Mouse (Mus musculus): ENCODE results near the gene Gabarap.
"Not testable (repeated sequence)": the region's sequence is repeated elsewhere in the genome, so short reads cannot be mapped to it uniquely, and the experiment has no call there.

Gabarap gene

DNA sequence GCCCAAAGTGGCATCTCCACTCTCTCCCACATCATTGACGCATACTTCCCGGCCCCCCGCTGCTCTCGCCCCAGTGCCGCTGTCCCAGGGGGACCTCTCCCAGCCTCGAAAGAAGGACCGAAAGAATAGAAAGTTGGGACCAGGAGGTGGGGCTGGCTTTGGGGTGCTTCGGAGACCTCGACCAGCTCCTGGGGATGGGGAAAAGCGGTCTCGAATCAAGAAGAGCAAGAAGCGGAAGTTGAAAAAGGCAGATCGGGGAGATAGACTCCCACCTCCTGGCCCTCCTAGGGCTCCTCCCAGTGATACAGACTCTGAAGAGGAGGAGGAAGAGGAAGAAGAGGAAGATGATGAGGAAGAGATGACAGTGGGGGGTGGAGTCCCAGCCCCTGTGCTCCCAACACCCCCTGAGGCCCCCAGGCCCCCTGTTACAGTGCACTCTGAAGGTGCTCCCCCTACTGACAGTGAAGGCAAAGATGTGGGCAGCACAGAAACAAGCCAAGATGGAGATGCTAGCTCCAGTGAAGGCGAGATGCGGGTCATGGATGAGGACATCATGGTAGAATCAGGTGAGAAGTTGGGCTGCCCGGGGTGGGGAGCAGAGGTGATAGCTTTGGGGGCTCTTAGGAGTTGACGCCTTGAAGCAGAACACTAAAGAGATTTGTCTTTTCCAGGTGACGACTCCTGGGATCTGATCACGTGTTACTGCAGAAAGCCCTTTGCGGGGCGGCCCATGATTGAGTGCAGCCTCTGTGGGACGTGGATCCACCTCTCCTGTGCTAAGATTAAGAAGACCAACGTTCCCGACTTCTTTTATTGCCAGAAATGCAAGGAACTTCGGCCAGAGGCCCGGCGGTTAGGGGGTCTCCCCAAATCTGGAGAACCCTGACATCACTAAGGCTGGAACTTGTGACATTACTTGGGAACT is 7.9 kb downstream of the Gabarap start:
- DNase-seq (ENCODE audit: low read depth, low spot score): peak; percentile 44

DNA sequence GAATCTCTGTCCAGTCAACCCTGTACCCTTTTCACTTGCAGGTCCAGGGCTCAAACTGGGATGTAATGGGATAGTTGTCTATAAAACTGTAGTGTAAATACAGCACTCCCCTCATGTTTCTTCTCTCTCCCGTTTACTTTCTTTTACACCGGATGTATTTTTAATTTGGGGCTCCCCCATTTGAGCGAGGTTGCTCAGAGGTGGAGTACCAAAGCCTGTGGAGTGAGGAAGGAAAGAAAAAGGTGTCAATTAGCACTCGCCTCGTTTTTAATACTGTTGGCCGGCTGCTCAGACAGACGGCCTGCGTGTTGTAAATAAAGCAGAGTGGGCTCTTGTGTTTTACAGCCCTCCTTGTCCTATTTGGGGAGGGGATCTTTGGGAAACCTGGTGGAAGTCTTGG is 8.7 kb downstream of the Gabarap start:
- DNase-seq (ENCODE audit: low read depth, low spot score): no peak

DNA sequence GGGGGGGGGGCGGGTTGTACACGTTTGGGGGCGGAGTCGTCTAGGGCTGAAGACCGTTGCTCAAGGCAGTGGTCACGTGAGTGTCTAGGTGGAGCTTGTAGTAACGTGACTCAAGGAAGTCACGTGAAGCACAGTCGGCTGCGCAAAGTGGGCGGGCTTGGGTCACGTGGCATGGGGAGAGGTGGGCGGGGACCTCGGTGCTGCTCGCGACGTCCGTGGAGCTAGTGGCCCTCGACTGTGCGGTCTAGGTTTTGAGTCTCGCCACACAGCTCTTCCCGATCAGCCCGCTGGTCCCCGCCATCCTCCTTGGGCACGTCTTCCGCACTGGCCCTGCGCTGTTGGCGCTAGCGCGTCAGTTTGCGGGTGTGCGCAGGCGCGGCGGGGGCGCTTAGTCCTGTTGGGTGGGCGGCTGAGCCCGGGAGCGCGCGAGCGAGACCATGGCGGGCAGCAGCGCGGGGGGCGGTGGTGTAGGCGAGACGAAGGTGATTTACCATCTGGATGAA is 9.5 kb downstream of the Gabarap start, which contains the start of gene Dvl2:
TSS of gene Dvl2 (plus strand) at position 200 of the 503 bp plus-strand sequence.
- DNase-seq (ENCODE audit: low read depth, low spot score): peak; percentile 99

DNA sequence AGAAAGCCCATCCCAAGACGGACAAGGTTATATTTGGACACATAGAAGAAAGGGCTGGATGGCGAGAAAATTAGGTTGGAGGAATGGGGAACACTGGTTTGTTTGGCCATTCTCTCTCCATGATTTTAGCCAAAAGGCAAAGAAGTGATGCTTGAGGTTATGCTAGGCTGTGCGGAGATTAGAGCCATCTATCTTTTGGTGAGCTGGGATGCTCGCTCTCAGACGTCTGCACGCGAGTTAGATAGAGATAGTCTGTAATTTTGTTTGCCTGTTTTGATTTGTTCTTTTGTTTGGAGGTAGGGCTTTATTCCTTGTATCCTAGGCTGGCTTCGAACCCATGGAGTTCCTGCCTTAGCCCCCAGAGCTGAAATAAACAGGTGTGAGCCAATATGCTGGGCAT is 10.2 kb downstream of the Gabarap start:
- DNase-seq (ENCODE audit: low read depth, low spot score): no peak

DNA sequence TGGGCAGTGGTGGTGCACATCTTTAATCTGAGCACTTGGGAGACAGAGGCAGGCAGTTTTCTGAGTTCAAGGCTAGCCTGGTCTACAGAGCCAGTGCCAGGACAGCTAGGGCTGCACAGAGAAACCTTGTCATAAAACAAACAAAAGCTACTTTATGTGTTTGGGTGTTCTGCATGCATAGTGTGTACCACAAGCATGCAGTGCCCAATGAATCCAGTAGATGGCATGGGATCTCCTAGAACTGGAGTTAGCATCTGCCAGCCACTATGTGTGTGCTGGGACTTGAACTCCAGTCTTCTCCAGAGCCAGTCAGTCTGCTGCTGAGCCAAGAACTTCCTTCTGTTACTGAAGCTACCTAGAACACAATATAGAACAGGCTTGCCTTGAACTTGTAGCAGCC is 10.9 kb downstream of the Gabarap start:
- DNase-seq (ENCODE audit: low read depth, low spot score): peak; percentile 89

DNA sequence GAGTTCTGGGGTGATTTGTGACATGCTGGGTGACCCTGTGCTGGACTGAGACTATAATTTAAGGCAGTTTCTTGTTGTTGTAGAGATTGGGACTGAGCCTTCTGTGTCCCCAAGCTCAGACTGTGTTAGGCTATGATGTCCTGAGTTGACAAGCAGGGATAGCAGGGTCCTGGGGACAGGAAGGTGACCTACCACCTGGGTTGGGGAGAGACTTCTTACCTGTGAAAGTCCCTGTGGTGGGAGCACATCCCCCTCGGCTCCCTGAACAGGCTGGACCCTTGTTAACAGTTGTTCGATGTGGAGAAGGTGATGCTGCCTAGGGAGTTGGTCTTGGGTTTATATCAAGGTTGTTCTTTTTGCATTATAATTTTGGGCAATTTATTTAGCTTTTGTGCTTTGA is 11.5 kb downstream of the Gabarap start:
- DNase-seq (ENCODE audit: low read depth, low spot score): no peak

DNA sequence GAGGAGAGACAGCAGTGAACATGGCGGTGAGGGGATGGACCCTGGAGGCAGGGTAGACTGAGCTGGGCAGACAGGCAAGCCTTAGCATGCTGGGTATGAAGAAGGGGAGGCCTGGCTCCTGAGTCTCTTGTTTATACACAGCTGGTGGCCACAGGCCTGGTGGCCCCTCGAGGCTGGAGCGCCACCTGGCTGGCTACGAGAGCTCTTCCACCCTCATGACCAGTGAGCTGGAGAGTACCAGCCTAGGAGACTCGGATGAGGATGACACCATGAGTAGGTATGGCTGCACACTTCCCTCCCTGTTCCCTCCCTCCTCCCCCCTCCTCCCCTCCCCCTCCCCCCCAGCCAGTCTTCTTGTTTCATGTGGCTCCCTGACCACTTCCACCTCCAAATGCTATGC is 14.6 kb downstream of the Gabarap start:
- DNase-seq (ENCODE audit: low read depth, low spot score): peak; percentile 79

DNA sequence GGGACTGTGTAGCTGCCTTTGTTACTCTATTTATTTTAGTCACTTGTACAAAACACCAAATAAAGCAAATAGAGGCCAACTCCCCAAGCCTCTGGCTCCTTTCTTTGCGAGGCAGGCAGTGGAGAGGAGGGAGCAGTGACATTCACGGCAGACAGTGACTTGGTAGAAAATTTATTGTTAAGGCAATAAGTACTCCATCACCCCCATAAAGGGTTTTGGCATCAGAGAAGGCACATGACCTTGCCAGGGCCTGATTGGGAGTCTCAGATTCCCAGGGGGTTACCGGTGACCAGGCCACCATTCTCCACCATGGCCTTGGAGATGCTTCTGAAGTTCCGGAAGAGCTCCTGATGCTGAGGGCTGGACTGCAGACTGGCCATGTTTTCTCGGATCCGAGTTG is 19.1 kb downstream of the Gabarap start:
- no peak for DNase-seq (ENCODE audit: low read depth, low spot score)

DNA sequence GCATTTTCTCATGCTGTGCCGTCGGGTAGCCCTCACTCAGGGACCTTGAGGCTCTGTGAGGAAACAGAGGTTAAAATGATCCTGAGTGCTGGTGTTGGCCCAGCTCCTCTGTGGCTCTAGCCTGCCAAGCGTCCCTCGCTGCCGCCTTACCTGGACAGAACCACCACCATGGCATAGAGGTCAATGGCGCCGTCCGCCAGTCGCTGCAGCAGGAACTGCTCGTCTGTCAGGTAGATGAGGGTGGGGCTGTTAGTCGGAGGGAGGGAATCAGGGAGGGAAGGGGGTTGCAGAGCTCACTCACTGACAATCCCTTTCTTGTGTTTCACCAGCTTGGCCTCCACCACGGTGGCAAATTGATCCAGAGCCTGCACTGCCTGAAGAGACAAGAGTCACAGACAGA is 19.6 kb downstream of the Gabarap start:
- no peak for DNase-seq (ENCODE audit: low read depth, low spot score)

DNA sequence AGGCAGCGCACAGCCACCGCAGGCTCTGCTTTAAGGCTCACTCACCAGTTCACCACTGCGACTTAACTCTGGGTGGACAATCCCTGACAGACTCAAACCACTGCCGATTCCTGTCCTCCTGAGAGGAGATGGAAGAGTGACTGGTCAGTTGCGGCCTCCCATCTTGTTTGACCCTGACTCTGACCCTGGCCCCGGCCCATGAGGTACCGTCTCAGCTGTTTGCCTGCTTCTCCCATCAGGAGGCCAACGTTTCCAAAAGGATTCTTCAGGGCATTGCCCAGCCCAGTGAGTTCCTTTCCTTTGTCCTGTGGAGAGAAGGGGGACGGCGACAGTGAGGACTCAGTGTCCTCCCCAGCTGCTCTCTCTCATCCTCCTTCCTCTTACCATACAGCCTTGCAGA is 20.0 kb downstream of the Gabarap start:
- DNase-seq (ENCODE audit: low read depth, low spot score): no peak

DNA sequence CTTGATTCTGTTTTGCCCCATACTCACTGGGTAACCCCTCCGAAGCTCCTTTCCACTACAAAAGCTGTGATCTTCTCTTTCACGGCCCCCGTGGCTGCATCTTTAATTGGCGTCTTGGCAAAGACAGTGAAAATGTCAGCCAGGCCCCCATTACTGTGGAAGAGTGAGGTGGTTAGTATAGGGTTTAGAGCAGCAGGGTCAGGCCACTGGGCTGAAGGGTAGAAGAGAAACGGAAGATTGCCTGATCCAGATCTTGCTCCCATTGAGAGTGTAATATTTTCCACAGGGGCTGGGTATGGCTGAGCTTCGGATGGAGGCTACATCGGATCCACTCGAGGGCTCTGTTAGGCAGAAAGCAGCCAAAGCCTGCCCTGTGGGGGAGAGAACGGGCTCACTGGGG is 22.0 kb downstream of the Gabarap start:
- DNase-seq (ENCODE audit: low read depth, low spot score): no peak

DNA sequence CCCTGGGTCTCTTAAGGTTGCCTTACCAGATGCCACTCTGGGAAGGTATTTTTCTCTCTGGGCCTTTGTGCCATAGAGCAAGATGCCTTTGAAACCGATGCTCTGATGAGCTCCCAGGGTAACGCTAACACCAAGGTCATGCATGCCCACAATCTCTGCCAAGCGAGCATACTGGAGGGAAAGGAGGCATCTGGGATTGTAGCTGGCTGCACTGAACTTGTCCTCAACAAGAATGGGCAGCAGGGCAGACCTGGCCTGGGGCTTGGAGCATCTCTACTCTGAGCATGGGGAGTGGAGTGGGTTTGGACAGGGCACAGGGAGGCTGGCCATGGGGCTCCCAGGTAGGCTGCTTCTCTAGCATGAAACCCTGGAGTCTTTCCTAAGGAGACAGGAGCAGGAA is 22.5 kb downstream of the Gabarap start:
- no peak for DNase-seq (ENCODE audit: low read depth, low spot score)

DNA sequence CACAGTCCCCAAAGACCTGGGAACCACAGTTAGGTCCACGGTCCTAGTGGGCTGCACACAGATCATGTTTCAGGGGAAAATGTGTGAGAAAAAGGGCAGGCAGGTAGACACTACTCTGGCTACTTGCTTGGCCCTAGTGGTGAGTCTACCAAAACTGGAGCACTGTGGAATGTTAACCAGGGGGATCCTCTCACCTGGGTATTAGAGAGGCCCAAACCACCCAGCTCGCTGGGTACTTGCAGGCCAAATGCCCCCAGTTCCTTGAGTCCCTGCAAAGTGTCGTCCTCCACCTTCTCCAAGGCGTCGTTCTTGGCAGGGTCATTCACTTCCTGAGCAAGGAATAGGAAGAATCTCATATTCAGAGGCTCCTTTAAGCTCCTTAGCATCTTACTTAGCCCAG is 23.1 kb downstream of the Gabarap start:
- DNase-seq (ENCODE audit: low read depth, low spot score): no peak

DNA sequence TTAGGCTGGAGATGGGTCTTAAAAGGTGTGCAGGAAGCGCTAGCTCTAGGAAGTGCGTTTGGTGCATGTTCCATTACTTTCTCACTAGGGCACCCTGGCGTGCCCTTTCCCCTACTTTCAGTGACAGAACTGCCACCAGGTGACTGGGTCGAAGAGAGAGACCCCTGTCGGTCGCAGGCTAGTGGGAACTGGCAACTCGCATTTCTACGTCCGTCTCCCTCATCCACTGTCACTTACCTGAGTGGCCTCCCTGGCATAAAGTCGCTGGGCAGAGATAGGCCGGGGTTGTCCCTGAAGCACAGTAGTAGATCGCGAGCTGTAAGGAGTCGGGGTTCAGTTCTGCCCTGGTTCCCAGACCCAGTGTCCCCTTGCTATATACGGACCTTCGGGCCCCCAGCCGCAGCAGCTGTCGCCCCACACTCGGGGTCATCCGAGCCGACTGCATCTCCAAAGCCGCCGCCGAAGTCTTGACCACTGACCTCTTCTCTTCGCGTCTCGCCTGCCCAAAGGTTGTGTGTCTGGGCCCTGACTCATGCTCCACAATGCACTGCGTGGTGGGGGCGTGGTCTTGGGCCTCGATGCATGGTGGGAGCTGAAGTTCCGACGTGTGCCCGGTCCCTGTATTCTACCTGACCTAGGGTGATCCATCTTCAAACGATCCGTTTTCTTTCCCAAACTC is 24.1 kb downstream of the Gabarap start, which contains the start of gene Acadvl:
TSS of gene Acadvl (minus strand) at position 532 of the 679 bp plus-strand sequence.
- peak; percentile 84 for DNase-seq (ENCODE audit: low read depth, low spot score)

DNA sequence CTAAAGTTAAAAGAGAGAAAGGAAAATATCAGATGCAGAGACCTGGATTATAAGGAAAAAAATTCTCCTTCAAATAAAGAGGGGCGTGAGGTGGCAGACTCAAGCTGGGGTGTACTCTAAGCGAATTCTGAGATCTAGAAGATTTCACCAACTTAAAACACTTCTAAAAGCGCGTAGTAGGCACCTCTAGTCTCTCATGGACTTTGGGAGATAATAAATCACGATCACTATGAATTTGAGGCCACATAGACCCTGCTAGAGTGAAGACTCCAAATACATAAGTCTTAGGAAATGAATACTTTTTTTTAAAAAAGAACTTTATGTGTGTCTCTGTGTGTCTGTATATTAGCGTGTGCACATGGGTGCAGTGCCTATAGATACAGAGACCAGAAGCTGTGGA is 24.7 kb downstream of the Gabarap start:
- no peak for DNase-seq (ENCODE audit: low read depth, low spot score)

DNA sequence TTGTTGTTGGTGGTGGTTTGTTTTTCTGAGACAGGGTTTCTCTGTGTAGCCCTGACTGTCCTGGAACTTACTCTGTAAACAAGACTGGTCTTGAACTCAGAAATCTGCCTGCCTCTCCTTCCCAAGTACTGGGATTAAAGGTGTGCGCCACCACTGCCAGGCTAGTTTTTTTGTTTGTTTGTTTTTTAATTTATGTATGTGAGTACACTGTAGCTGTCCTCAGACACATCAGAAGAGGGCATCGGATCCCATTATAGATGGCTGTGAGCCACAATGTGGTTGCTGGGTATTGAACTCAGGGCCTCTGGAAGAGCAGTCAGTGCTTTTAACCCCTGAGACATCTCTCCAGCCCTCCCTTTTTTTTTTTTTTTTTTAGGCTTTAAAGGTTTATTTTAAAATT is 25.2 kb downstream of the Gabarap start:
- DNase-seq (ENCODE audit: low read depth, low spot score): not testable (repeated sequence)

DNA sequence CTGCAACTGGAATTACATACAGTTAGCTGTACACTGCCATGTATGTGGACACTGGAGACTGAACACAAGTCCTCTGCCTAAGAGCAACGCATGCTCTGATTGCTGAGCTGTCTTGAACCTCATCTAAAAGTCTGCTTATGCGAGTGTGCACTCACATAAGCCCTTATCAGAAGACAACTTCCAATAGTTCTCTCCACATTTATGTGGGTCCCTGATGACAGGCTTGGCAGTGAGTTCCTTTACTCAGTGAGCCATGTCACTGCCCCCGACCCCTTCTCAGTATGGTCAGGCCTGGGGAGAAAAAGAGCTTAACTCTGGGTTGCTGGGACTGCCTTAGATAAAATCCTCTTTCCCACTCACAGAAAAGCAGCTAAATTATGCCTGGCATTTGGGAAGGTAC is 25.7 kb downstream of the Gabarap start, which contains the start of gene Dlg4:
TSS of gene Dlg4 (plus strand) at position 274 of the 400 bp plus-strand sequence.
- DNase-seq (ENCODE audit: low read depth, low spot score): no peak

DNA sequence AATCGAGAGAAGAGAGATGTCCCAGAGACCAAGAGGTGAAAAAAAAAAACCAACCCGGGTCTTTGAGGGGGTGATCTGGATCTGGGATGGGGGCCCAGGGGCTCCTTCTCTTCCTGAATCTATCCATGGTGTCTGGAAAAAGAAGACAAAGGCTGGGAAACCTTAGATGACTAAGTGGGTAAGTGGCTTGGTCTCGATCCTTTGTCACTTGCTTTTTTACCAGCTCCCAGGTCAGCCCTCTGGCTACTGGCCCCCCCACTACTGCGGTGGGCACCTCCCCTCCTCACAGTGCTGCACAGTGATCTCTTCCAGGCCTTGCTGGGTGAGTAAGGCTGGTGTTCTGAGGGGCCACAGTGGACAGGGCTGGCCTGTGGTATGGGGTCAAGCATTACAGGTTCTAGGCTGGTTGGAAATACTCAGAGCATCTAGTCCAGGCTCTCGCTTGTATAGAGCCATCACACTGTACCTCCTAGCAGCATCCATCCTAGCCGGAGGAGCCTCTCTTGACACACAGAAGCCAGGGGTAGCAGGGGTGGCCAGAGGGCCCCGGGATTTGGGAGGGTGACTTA is 26.3 kb downstream of the Gabarap start:
- DNase-seq (ENCODE audit: low read depth, low spot score): no peak

DNA sequence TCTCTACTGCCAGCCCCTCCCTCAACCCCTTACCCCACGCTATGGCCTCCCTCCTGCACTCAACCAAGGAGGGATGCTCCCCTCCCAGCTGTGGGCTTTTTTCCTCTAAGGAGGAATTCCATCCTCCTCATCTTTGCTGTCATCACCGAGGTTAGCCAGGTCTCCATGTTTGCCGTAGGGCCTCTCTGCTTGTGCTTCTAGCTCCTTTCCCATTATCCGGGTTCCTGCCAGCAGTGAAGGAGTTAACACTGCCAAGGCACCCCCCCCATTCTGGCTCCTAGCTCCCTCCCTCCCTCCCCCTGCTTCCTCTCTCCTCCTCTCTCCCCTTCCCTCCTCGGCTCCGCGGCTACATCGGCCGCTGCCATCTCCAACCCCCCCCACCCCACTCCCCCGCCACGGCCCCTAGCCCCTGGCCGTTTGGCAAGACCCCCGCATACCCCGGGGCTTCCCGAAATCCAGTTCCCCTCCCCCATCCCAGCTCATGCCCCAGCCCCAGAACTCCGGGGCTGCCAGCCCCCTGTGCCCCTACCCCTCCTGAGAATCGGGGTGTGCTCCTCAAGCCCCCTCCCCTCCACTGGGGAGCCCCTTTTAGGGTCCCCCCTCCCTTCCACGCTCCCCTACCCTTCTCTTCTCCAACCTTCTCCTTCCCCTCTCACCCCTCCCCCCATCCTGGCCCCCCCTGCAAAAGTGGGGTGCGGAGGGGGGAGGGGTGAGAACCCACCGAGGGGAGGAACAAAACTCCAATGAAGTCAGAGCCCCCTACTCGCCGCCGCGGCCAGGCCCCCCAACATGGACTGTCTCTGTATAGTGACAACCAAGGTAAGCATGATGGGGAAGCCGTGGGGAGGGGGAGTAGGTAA is 27.4 kb downstream of the Gabarap start:
- no peak for DNase-seq (ENCODE audit: low read depth, low spot score)

DNA sequence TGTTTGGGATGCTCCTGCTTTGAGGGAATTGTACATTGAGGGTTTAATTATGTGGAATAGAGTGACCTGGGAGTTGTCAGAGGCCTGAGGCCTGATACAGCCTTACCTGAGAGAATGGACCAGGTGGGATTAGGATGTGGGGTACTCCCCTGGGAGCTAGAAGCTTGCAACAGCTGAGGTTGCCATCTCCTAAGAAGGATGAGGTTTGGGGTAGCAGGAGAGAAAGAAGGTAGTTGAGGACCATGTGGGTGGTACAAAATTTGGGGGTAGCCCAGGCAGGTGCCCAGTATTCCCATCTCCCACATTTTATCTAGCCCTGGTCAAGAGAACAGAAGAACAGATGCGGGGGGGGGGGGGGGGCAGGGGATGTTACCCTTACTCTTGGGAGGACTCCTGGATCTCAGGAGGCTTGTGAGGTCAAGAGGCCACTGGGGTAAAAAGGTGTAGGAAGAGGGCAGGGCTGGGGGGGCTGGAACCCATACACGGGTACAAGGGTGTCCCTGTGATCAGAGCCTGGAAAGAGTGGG is 28.6 kb downstream of the Gabarap start:
- DNase-seq (ENCODE audit: low read depth, low spot score): no peak

DNA sequence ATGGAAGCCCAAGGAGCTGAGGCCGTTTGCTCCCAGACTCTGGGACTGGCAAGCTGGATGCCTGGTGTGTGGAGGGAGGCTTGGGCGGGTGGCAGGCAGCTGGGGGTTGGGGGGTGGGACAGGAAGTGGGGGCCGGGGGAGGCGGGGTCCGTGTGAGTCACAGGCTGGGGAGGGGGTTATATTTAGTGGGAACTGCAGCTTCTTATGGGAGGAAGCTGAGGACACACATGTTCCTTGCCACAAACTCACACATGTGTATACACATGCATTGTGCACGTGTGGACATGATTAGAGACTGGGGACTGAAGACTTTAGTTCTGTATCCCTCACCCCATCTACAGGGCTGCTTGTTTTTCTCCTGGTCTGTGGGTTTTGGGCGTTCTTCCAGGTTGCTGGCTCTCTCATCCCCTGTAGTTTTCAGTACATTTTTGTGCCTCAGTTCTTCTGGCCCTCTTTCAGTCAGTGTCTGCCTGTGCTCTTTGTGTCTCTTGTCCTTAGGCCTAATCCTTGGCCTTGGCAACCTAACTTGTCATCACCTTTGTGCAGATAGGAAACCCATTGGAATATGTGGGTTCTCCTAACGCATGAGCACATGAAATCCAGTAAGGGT is 29.2 kb downstream of the Gabarap start:
- no peak for DNase-seq (ENCODE audit: low read depth, low spot score)

All from ES-CJ7 (cell line).